Mouse (Mus musculus) embryonic facial prominence, embryonic 14.5 days (tissue): ENCODE results near the gene R3hdm2. TPM values are rescaled to one million over a fixed set of nuclear protein-coding genes. Genes with fewer than 3 reads are reported as not detected.

ENCODE experiments used
- ATAC-seq: fragments of 200-750 bp; cut with Nextera tagmentation; 2 replicates; pipeline ENCODE4 v1.8.0; 2017; ENCODE audit warnings: low read depth, moderate number of reproducible peaks, moderate TSS enrichment
- DNase-seq: peaks from one replicate; pipeline ENCODE4 v3.0.0-alpha.2; 2015; ENCODE audit warnings: low spot score
- H3K27ac ChIP-seq: fragments of 300-500 bp; sonication (generic); replicated peaks from 2 replicates; pipeline ENCODE4 v1.5.1; 2014; ENCODE audit warnings: low read depth, mild to moderate bottlenecking, low read length, moderate library complexity
- H3K27me3 ChIP-seq: fragments of 300-500 bp; sonication (generic); replicated peaks from 2 replicates; pipeline ENCODE4 v1.6.1; 2014; ENCODE audit warnings: low read length; ENCODE audit not compliant: control insufficient read depth, insufficient read depth
- H3K36me3 ChIP-seq: fragments of 300-500 bp; sonication (generic); 2 replicates; pipeline ENCODE4 v1.6.1; 2014; ENCODE audit warnings: low read length, mixed read lengths; ENCODE audit not compliant: control insufficient read depth, insufficient read depth
- H3K4me1 ChIP-seq: fragments of 300-500 bp; sonication (generic); 2 replicates; pipeline ENCODE4 v1.6.1; 2014; ENCODE audit warnings: antibody characterized with exemption, low read length; ENCODE audit not compliant: control insufficient read depth, insufficient read depth
- H3K4me2 ChIP-seq: fragments of 300-500 bp; sonication (generic); 2 replicates; pipeline ENCODE4 v1.6.1; 2014; ENCODE audit warnings: low read depth, mild to moderate bottlenecking, low read length, moderate library complexity, mixed read lengths
- H3K4me3 ChIP-seq: fragments of 300-500 bp; sonication (generic); 2 replicates; pipeline ENCODE4 v1.5.1; 2014; ENCODE audit warnings: low read depth, mild to moderate bottlenecking, low read length
- H3K9ac ChIP-seq: fragments of 300-500 bp; sonication (generic); 2 replicates; pipeline ENCODE4 v1.6.1; 2014; ENCODE audit warnings: low read depth, mild to moderate bottlenecking, low read length, moderate library complexity, mixed read lengths
- H3K9me3 ChIP-seq: fragments of 300-500 bp; sonication (generic); 2 replicates; pipeline ENCODE4 v1.6.1; 2016; ENCODE audit warnings: low read length; ENCODE audit not compliant: control insufficient read depth
- WGBS: fragments of 180-500 bp; shearing (Covaris S2); extraction: QIAGEN DNeasy Blood & Tissue Kit; methylation state at CpG from one replicate; pipeline ENCODE4 v1.1.7; 2014; 5-methylcytosine and 5-hydroxymethylcytosine counted together
- polyA plus RNA-seq: library from polyadenylated mRNA; unstranded; fragments of >200 nt; fragmentation: Nextera tagmentation; extraction: Ambion mirVana; gene quantifications from 2 replicates; pipeline ENCODE4 v1.2.1, GENCODE M21; 2014

R3hdm2 gene
- polyA plus RNA-seq, 1 experiment from 2014 or later = 29.8 TPM

DNA sequence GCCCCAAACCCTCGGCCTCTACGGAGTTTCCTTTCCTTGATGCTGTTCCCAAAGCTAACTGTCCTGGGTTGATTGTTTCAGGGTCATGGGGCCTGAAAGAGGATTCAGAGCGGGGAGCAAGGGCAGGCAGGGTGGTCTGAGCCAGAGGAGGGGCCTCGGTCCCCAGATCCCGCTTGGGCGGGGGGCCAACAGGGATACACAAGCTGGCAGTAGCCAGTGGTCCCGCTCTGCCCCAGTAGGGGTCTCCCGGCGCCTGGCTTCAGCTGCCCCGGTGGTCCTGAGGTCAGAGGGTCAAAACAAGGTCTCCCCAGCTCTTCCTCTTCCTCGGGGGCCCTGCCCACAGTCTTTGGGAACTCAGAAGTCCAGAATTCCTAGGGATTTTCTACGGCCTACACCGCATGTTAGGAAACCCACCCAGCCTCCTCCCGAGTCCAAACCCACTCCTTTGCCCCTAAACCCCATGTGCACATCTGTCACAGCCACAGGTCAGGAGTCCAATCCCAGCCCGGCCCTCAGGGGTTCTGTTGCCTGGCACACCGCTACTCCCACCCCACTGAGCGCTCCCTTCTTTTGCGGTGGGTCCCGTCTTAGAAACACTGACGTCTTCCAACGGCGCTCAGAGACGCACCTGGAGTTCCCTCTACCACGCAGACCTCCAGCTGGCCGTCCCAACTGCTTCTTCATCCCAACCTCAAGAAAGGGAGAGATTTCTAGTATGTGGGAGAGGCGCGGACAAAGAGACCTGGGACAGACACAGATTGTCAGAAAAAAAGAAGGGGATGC lies 39.4 kb upstream of the R3hdm2 start:
- Histone ChIP-seq H3K27ac (peak overlapping the region; percentile 98), H3K9me3 (no peaks in the 10 kb centered on the region), H3K9ac (peak overlapping the region; percentile 63), H3K36me3 (peaks cover 23% of the 10 kb centered on the region), H3K4me1 (no peaks in the 10 kb centered on the region), H3K4me3 (peak overlapping the region; percentile 61), H3K4me2 (peak overlapping the region; percentile 87), H3K27me3 (no peaks in the 10 kb centered on the region; the same call in 1 of the 2 replicates)
- ATAC-seq (no peak), DNase-seq (peak; percentile 73)
- WGBS = under 1% methylated on average over 23 of the region's 27 CpGs

DNA sequence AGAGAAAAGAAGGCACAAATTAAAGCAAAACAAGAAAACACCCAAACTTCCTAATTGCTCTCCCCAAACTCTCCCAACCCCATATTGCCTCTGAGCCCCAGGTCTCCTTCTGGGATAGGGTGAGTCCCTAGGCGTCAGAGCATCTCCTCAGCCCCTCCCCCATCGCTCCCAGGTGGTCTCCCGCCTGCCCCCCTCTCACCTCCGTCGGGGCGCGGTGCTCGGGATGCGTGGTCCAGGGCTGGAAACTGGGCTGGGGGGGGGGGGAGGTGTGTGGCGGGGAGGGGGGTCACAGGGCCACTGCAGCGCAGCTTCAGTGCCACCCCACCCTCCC lies 38.8 kb upstream of the R3hdm2 start:
- Histone ChIP-seq H3K27me3 (no peaks in the 10 kb centered on the region; the same call in 1 of the 2 replicates), H3K4me1 (no peaks in the 10 kb centered on the region), H3K27ac (peak overlapping the region; percentile 98), H3K9ac (peak overlapping the region; percentile 63), H3K4me3 (peak overlapping the region; percentile 61), H3K9me3 (no peaks in the 10 kb centered on the region), H3K36me3 (peaks cover 19% of the 10 kb centered on the region), H3K4me2 (peak overlapping the region; percentile 87)
- DNase-seq (no peak), ATAC-seq (no peak)
- 0% methylated on average over 2 of the region's 11 CpGs for WGBS

DNA sequence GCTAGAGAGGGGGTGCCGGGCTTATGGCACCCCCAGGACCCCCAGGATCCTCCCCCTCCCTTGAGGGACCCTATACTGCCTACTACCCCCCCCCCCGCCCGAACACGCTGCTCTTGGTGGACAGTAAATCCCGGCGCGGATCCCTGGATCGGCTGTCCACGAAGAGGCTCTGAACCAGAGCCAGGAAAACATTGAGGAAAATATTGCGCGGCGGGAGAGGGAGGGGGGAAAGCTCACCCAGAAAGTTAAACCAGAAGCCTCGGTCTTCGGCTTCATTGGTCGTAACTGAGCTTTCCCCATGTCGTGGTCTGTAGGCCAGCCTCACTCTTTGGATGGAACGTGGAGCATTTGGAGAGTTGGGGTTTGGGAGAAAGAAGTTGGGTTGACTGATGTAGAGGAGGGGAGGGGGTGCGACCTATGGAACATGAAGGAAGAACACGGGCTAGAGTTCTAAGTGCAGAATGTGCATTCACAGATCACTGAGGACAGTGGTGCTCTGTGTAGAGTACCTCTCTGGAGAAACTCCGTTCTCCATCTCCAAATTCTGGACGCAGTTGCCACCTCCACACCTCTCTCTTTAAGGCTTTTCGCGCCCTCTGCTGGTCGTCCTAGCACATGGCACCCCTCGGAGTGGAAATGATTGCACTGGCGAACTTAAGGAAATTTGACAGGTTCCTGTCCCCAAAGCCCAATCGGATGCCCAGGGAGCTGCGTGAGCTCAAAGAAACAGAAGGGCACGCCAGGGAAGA lies 38.1 kb upstream of the R3hdm2 start, which contains the start of gene Gli1:
Gli1 (minus strand) TSS at position 84 of the 749 bp plus-strand sequence.
- DNase-seq = peak; percentile 93
- H3K9me3 ChIP-seq = no peaks in the 10 kb centered on the region
- ATAC-seq = peak; percentile 53
- H3K4me2 ChIP-seq = peak within 1 kb of the TSS; percentile 87
- no peaks in the 10 kb centered on the region for H3K4me1 ChIP-seq
- peak within 1 kb of the TSS; percentile 61 for H3K4me3 ChIP-seq
- peaks cover 12% of the 10 kb centered on the region for H3K36me3 ChIP-seq
- peak within 1 kb of the TSS; percentile 63 for H3K9ac ChIP-seq
- H3K27me3 ChIP-seq = no peaks in the 10 kb centered on the region; the same call in 1 of the 2 replicates
- peak within 1 kb of the TSS; percentile 98 for H3K27ac ChIP-seq
- WGBS = under 1% methylated on average over 29 of the region's 29 CpGs

DNA sequence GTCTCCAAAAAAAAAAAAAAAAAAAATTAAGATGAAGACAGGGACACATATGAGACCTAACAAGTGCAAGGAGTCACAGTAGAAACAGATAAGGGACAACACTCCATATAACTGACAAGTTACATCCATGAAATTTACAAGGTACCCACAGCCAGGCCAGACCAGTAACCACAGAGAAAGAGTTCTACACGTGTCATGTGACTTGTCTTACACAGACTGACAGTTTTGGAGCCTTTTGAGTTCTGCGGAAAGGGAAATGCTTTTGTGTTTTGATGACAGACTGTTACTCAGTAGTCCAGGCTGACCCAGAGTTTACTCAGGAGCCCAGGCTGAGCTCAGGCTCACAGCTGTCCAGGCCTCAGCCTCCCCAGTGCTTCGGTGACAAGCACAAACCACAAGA lies 37.1 kb upstream of the R3hdm2 start:
- Histone ChIP-seq H3K27me3 (no peaks in the 10 kb centered on the region; the same call in 1 of the 2 replicates), H3K4me2 (no peak overlapping the region), H3K4me1 (no peaks in the 10 kb centered on the region), H3K9me3 (no peaks in the 10 kb centered on the region), H3K9ac (no peak overlapping the region), H3K27ac (no peak overlapping the region), H3K4me3 (no peak overlapping the region), H3K36me3 (0 out of 2 replicates have a peak, but pooled peaks cover 3% of the 10 kb centered on the region)
- DNase-seq (no peak), ATAC-seq (no peak)
- WGBS = 55% methylated on average over 3 of the region's 3 CpGs

GRCm38 (mm10) chr10:127346173-127346572 lies 34.0 kb upstream of the R3hdm2 start:
- Histone ChIP-seq H3K36me3 (no peaks in the 10 kb centered on the region), H3K4me3 (no peak overlapping the region), H3K4me1 (peaks cover 6% of the 10 kb centered on the region; the same call in 1 of the 2 replicates), H3K27me3 (no peaks in the 10 kb centered on the region; the same call in 1 of the 2 replicates), H3K9me3 (no peaks in the 10 kb centered on the region), H3K27ac (no peak overlapping the region), H3K4me2 (no peak overlapping the region), H3K9ac (no peak overlapping the region)
- 85% methylated on average over 3 of the region's 3 CpGs for WGBS
- DNase-seq (no peak), ATAC-seq (no peak)

DNA sequence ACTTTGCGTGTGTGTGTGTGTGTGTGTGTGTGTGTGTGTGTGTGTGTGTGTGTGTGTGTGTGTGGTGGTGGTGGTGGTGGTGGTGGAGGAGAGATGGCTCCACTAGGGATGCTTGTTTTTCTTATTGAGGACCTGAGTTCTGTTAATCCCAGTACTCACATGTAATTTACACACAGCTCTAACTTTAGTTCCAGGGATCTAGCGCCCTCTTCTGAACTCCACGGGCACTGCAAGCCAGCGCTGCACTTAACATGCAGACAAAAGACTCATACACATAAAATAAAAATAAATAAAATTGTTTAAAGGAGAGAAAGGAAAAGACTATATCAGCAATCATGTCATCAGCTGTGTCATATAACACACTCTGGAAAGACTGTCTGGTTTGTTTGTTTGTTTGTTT lies 31.2 kb upstream of the R3hdm2 start:
- H3K27ac ChIP-seq = no peak overlapping the region

DNA sequence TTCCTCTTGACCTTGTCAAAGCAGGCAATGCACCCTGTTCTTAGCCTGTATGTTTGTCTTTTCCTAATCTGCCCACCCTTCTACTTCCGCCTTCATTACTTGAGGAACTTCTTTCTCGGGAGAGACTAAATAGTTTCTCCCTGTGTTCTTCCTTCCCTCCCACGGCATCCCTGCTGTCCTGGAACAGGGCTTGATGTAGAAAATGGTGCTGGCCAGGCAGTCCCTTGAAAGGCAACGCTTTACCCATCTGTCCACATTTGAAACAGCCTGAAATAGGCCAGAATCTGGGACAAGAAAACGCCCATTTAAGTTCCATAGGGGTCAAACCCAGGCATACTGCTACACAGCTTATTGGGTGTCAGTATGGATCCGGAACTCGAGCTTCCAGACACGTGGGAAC lies 30.3 kb upstream of the R3hdm2 start:
- Histone ChIP-seq H3K36me3 (no peaks in the 10 kb centered on the region), H3K27me3 (no peaks in the 10 kb centered on the region), H3K4me3 (no peak overlapping the region), H3K9ac (no peak overlapping the region), H3K27ac (no peak overlapping the region), H3K9me3 (no peaks in the 10 kb centered on the region), H3K4me2 (no peak overlapping the region), H3K4me1 (peaks cover 6% of the 10 kb centered on the region; the same call in 1 of the 2 replicates)
- DNase-seq (no peak), ATAC-seq (no peak)
- 72% methylated on average over 8 of the region's 8 CpGs for WGBS

More for the DNA sequence above, 31.2 kb upstream of the R3hdm2 start:
- Histone ChIP-seq H3K4me1 (peaks cover 6% of the 10 kb centered on the region; the same call in 1 of the 2 replicates), H3K4me2 (no peak overlapping the region), H3K9ac (no peak overlapping the region), H3K27me3 (no peaks in the 10 kb centered on the region), H3K9me3 (no peaks in the 10 kb centered on the region), H3K4me3 (no peak overlapping the region), H3K36me3 (no peaks in the 10 kb centered on the region)
- whole genome bisulfite sequencing = 70% methylated on average over 4 of the region's 4 CpGs
- no peak for DNase-seq
- ATAC-seq = no peak

GRCm38 (mm10) chr10:127350594-127351284 lies 29.4 kb upstream of the R3hdm2 start:
- H3K36me3 ChIP-seq = no peaks in the 10 kb centered on the region
- H3K4me3 ChIP-seq = peak overlapping the region; percentile 31
- peak; percentile 81 for DNase-seq
- H3K4me1 ChIP-seq = peaks cover 6% of the 10 kb centered on the region; the same call in 1 of the 2 replicates
- peak overlapping the region; percentile 55 for H3K4me2 ChIP-seq
- WGBS = 10% methylated on average over 24 of the region's 24 CpGs
- ATAC-seq = peak; percentile 89
- H3K27me3 ChIP-seq = no peaks in the 10 kb centered on the region
- no peak overlapping the region for H3K27ac ChIP-seq
- no peaks in the 10 kb centered on the region for H3K9me3 ChIP-seq
- peak overlapping the region; percentile 55 for H3K9ac ChIP-seq
